Mouse (Mus musculus): ENCODE data around the gene Trappc12. TPM values are rescaled to one million over a fixed set of nuclear protein-coding genes. Genes with fewer than 3 reads are reported as not detected.

Gene Trappc12
- polyA plus RNA-seq, 1 experiment from 2014 or later: 16.7 TPM

DNA sequence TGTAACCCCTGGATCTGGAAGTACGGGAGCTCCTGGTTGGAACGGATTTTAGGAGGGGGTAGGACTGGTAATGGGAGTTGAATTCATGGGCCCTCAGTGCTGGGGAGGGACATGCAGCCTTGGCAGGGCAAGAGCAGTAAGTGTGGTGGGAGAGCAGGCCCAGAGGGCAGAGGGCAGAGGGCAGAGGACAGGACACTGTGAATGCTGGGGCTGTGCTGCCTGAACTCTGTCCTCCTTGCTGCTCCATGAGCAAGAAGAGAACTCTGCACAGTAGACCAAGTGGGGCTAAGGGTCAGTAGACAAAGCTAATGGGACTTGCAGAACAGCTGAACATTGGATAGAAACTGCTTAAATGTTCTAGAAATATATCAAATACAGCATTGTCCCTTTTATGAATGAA lies 32.2 kb downstream of the Trappc12 start:
- Histone ChIP-seq H3K36me3 (ENCODE audit: control insufficient read depth, insufficient read depth) (peaks cover 6% of the 10 kb centered on the region), H3K4me1 (ENCODE audit: control insufficient read depth, low read depth, low read length) (no peaks in the 10 kb centered on the region), H3K27me3 (ENCODE audit: control insufficient read depth, insufficient read depth, low read depth, low read length) (no peaks in the 10 kb centered on the region), H3K9ac (ENCODE audit: low read depth, low read length) (no peak overlapping the region), H3K27ac (ENCODE audit: low read length) (no peak overlapping the region), H3K4me2 (ENCODE audit: low read depth, low read length) (no peak overlapping the region), H3K4me3 (ENCODE audit: low read depth, low read length) (no peak overlapping the region), H3K9me3 (replicated peaks; ENCODE audit: control insufficient read depth, low read length) (no peaks in the 10 kb centered on the region)
- 0 out of 2 replicates have a peak, but pooled peaks have one; percentile 5 for ATAC-seq (ENCODE audit: low read depth)
- WGBS (ENCODE audit: insufficient replicate concordance): 81% methylated on average over 2 of the region's 2 CpGs

DNA sequence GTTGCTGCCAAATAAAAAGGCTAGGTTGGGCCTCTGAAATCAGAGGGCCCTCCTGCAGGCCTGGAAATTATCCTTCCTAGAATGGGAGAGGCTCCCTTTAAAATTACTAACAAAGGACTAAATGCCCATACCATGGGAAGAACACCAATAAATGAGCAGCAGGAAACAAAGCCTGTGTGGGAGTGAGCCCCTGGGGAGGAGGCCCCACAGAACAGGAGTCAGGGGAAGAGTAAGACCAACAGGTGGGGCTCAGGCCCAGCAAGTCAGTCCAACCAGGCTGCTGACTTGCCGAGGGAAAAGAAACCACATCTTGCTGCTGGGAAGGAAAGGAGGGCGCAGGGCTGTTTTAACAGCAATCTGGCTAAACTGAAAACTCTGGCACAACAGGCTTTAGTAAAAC lies 33.2 kb downstream of the Trappc12 start:
- Histone ChIP-seq H3K9me3 (replicated peaks; ENCODE audit: control insufficient read depth, low read length) (no peaks in the 10 kb centered on the region), H3K27ac (ENCODE audit: low read length) (no peak overlapping the region), H3K4me3 (ENCODE audit: low read depth, low read length) (no peak overlapping the region), H3K4me2 (ENCODE audit: low read depth, low read length) (no peak overlapping the region), H3K9ac (ENCODE audit: low read depth, low read length) (no peak overlapping the region), H3K27me3 (ENCODE audit: control insufficient read depth, insufficient read depth, low read depth, low read length) (no peaks in the 10 kb centered on the region), H3K36me3 (ENCODE audit: control insufficient read depth, insufficient read depth) (peaks cover 6% of the 10 kb centered on the region), H3K4me1 (ENCODE audit: control insufficient read depth, low read depth, low read length) (no peaks in the 10 kb centered on the region)
- no peak for ATAC-seq (ENCODE audit: low read depth)
- 58% methylated on average over 2 of the region's 2 CpGs for WGBS (ENCODE audit: insufficient replicate concordance)

DNA sequence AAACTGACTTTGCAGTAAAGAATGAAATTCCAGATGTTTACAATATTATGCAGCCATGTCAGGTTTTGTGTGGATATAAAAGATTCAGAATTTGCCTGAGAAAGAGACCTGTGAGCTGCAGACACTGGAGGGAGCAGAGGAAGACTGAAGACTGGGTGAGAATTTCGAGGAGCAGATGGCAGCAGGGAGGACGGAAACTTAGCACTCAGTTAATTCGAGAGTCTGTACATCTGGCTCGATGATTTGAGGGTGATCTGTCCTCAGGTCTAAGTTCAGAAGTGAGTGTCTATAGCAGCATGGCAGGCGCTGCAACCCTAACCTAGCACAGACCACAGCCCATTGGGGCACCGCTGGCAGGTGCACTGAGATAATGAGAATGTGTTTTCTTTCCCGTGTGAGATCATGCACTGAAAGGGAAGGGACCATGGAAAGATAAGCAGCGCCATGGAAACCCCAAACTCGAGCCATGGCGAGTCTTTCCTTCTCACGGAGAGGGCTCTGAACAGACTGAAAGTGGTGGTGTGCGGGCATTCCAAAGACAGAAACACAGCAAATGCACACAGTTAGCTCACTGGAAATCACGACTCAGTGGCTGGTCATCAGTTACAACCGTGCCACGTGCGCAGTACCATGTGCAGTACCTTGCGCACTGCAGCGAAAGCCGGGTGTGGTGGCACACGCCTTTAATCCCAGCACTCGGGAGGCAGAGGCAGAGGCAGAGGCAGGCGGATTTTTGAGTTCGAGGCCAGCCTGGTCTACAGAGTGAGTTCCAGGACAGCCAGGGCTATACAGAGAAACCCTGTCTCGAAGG lies 35.2 kb downstream of the Trappc12 start:
- no peak; the same call in 1 of the 2 replicates for ATAC-seq (ENCODE audit: low read depth)
- 61% methylated on average over 24 of the region's 24 CpGs for WGBS (ENCODE audit: insufficient replicate concordance)
- H3K36me3 ChIP-seq (ENCODE audit: control insufficient read depth, insufficient read depth): peaks cover 5% of the 10 kb centered on the region

DNA sequence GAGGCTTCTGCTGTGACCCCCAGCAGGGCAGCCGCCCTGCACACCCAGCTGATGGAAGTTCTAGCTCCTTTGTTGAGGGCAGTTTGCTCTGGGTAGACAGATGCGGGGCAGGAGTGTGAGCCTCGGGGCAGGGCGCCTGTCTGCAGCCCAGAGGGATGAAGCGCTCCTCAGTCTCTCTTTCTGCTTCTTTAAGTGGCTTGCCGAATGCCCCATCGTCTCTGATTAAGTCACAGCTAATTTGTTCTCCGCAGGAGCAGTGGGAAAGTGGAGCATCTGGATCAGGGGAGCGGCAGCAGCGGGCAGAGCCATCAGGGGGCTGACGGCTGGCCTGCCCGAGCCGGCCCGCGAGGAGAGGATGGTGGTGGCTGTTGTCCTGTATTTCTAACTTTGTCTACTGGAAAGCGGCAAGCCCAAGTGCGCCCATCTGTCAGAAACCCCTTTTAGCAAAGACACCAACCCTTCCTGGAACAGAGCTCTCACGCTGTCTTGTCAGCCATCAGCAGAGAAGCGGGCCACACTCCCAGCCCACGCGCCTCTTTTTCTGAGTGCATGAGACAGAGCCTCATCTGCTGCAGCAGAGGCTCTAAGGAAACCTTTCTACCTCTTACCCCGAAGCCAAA lies 39.6 kb downstream of the Trappc12 start:
- H3K9me3 ChIP-seq (replicated peaks; ENCODE audit: control insufficient read depth, low read length): no peaks in the 10 kb centered on the region
- 85% methylated on average over 22 of the region's 22 CpGs for WGBS (ENCODE audit: insufficient replicate concordance)
- H3K9ac ChIP-seq (ENCODE audit: low read depth, low read length): no peak overlapping the region
- no peaks in the 10 kb centered on the region for H3K4me1 ChIP-seq (ENCODE audit: control insufficient read depth, low read depth, low read length)
- H3K4me2 ChIP-seq (ENCODE audit: low read depth, low read length): no peak overlapping the region
- ATAC-seq (ENCODE audit: low read depth): no peak
- no peak overlapping the region for H3K4me3 ChIP-seq (ENCODE audit: low read depth, low read length)
- no peak overlapping the region for H3K27ac ChIP-seq (ENCODE audit: low read length)
- no peaks in the 10 kb centered on the region for H3K27me3 ChIP-seq (ENCODE audit: control insufficient read depth, insufficient read depth, low read depth, low read length)
- peaks cover 2% of the 10 kb centered on the region; the same call in 1 of the 2 replicates for H3K36me3 ChIP-seq (ENCODE audit: control insufficient read depth, insufficient read depth)

More for the DNA sequence above, 35.2 kb downstream of the Trappc12 start:
- Histone ChIP-seq H3K4me3 (ENCODE audit: low read depth, low read length) (no peak overlapping the region), H3K9me3 (replicated peaks; ENCODE audit: control insufficient read depth, low read length) (no peaks in the 10 kb centered on the region), H3K27ac (ENCODE audit: low read length) (no peak overlapping the region), H3K9ac (ENCODE audit: low read depth, low read length) (no peak overlapping the region), H3K4me2 (ENCODE audit: low read depth, low read length) (no peak overlapping the region), H3K27me3 (ENCODE audit: control insufficient read depth, insufficient read depth, low read depth, low read length) (no peaks in the 10 kb centered on the region), H3K4me1 (ENCODE audit: control insufficient read depth, low read depth, low read length) (no peaks in the 10 kb centered on the region)

DNA sequence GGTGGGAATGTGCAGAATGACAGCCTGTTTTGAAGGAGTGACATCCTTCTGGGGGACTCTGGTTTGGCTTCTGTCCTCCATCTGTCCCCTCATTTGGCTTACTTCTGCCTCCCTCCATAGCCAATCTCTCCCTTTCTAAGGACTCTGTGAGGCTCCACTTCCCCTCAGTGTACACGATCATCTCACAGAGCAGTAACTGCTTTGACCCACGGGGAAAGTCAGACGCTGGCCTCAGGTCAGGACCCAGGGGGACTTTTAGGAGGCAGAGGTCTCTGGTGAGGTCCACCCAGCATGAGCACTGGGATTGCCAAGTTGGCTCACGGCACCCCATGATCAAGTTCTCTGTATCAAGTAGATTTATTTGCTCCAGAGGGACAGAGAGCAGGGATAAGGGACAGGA lies 42.1 kb downstream of the Trappc12 start:
- 81% methylated on average over 4 of the region's 4 CpGs for WGBS (ENCODE audit: insufficient replicate concordance)
- Histone ChIP-seq H3K4me1 (ENCODE audit: control insufficient read depth, low read depth, low read length) (no peaks in the 10 kb centered on the region), H3K27me3 (ENCODE audit: control insufficient read depth, insufficient read depth, low read depth, low read length) (no peaks in the 10 kb centered on the region), H3K4me3 (ENCODE audit: low read depth, low read length) (no peak overlapping the region), H3K4me2 (ENCODE audit: low read depth, low read length) (no peak overlapping the region), H3K36me3 (ENCODE audit: control insufficient read depth, insufficient read depth) (no peaks in the 10 kb centered on the region; the same call in 1 of the 2 replicates), H3K9me3 (replicated peaks; ENCODE audit: control insufficient read depth, low read length) (no peaks in the 10 kb centered on the region), H3K9ac (ENCODE audit: low read depth, low read length) (no peak overlapping the region), H3K27ac (ENCODE audit: low read length) (no peak overlapping the region)
- no peak for ATAC-seq (ENCODE audit: low read depth)

DNA sequence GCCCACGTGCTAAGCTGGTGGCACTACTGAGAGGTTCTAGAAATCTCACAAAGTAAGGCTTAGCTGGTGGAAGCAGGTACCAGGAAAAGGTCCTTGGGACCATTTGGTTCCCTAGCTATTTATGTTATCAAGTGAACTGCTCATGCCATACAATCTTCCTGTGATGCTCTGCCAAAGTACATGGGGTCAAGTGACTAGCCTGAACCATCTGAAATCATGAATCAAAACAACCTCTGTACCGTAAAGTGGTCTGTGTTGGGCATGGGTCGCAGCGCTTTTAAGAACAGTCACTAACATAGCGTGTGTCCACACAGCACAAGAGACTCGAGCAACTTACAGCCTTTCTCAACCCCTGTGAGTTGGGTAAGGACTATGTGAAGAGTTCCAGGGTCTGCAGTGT lies 45.1 kb downstream of the Trappc12 start:
- no peak for ATAC-seq (ENCODE audit: low read depth)
- no peaks in the 10 kb centered on the region for H3K27me3 ChIP-seq (ENCODE audit: control insufficient read depth, insufficient read depth, low read depth, low read length)
- H3K4me2 ChIP-seq (ENCODE audit: low read depth, low read length): no peak overlapping the region
- no peaks in the 10 kb centered on the region for H3K36me3 ChIP-seq (ENCODE audit: control insufficient read depth, insufficient read depth)
- 82% methylated on average over 6 of the region's 6 CpGs for WGBS (ENCODE audit: insufficient replicate concordance)
- no peaks in the 10 kb centered on the region for H3K9me3 ChIP-seq (replicated peaks; ENCODE audit: control insufficient read depth, low read length)
- no peak overlapping the region for H3K4me3 ChIP-seq (ENCODE audit: low read depth, low read length)
- H3K4me1 ChIP-seq (ENCODE audit: control insufficient read depth, low read depth, low read length): no peaks in the 10 kb centered on the region
- no peak overlapping the region for H3K9ac ChIP-seq (ENCODE audit: low read depth, low read length)
- H3K27ac ChIP-seq (ENCODE audit: low read length): no peak overlapping the region

DNA sequence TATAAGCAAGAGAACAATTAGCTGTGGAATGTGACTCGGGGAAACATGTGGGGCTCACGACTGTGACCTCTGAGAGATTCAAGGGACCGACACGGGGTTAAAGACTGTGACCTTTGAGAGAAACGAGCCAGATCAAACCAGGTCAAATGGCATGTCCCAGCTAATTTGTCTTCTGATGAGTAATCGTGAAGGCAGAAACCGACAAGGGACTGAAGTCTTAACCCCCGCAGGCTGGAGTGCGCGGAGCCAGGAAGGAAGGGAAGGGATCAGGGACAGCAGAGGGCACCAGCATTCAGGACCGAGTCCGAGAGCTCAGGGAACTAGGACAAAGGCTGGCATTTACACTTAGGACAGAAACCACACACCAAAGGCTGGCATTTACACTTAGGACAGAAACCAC lies 45.9 kb downstream of the Trappc12 start:
- H3K4me3 ChIP-seq (ENCODE audit: low read depth, low read length): no peak overlapping the region
- H3K4me2 ChIP-seq (ENCODE audit: low read depth, low read length): no peak overlapping the region
- WGBS (ENCODE audit: insufficient replicate concordance): 61% methylated on average over 12 of the region's 12 CpGs
- ATAC-seq (ENCODE audit: low read depth): no peak
- H3K27me3 ChIP-seq (ENCODE audit: control insufficient read depth, insufficient read depth, low read depth, low read length): no peaks in the 10 kb centered on the region
- no peaks in the 10 kb centered on the region for H3K36me3 ChIP-seq (ENCODE audit: control insufficient read depth, insufficient read depth)
- H3K27ac ChIP-seq (ENCODE audit: low read length): no peak overlapping the region
- H3K4me1 ChIP-seq (ENCODE audit: control insufficient read depth, low read depth, low read length): no peaks in the 10 kb centered on the region; the same call in 1 of the 2 replicates
- no peaks in the 10 kb centered on the region for H3K9me3 ChIP-seq (replicated peaks; ENCODE audit: control insufficient read depth, low read length)
- no peak overlapping the region for H3K9ac ChIP-seq (ENCODE audit: low read depth, low read length)

DNA sequence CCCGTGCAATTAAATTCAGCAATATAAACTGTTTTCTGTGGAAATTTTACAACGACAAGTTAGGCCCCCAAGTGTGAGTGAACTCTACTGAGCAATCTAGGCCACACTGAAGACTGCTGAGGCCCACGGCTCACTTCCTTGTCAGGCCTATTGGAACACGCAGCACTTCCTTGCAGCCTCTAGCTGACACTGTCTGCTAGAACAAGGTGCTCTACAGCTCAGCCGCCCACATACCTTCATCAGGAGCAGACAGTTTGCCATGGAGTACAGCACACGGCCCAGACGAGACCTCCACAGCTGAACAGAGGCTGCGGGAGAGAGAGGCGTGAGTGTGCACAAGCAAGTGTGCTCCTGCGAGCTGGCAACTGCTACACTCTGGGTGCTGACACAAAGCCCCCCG lies 49.0 kb downstream of the Trappc12 start:
- H3K9ac ChIP-seq (ENCODE audit: low read depth, low read length): no peak overlapping the region
- no peaks in the 10 kb centered on the region for H3K9me3 ChIP-seq (replicated peaks; ENCODE audit: control insufficient read depth, low read length)
- H3K36me3 ChIP-seq (ENCODE audit: control insufficient read depth, insufficient read depth): no peaks in the 10 kb centered on the region
- no peaks in the 10 kb centered on the region for H3K27me3 ChIP-seq (ENCODE audit: control insufficient read depth, insufficient read depth, low read depth, low read length)
- no peak overlapping the region for H3K4me2 ChIP-seq (ENCODE audit: low read depth, low read length)
- H3K27ac ChIP-seq (ENCODE audit: low read length): no peak overlapping the region
- 73% methylated on average over 11 of the region's 11 CpGs for WGBS (ENCODE audit: insufficient replicate concordance)
- no peak for ATAC-seq (ENCODE audit: low read depth)
- no peak overlapping the region for H3K4me3 ChIP-seq (ENCODE audit: low read depth, low read length)
- peaks cover 10% of the 10 kb centered on the region for H3K4me1 ChIP-seq (ENCODE audit: control insufficient read depth, low read depth, low read length)

DNA sequence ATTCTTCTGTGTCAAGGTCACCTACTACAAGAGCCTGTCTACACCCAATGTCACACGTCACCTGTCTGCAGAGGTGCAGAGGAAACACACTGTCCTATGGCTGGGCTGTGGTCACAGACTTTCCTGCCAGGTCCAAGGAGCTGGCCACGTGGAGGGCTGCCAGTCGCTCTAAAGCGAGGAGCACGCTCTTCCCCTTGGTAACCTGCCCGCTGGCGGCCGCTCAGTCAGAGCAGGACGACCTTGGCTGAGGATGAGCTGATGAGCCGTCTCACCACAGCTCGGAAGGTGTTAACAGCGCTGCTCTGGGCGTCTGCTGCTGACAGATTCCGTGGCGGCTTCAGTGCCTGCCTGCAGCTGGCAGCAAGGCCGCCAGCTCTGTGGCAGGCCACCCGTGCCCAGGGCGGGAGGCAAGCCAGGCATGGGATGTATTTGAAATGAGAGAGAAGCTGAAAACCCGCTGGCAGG lies 49.7 kb downstream of the Trappc12 start:
- Histone ChIP-seq H3K9ac (ENCODE audit: low read depth, low read length) (no peak overlapping the region), H3K36me3 (ENCODE audit: control insufficient read depth, insufficient read depth) (no peaks in the 10 kb centered on the region), H3K9me3 (replicated peaks; ENCODE audit: control insufficient read depth, low read length) (no peaks in the 10 kb centered on the region), H3K4me3 (ENCODE audit: low read depth, low read length) (no peak overlapping the region), H3K4me1 (ENCODE audit: control insufficient read depth, low read depth, low read length) (peaks cover 10% of the 10 kb centered on the region), H3K27me3 (ENCODE audit: control insufficient read depth, insufficient read depth, low read depth, low read length) (no peaks in the 10 kb centered on the region), H3K27ac (ENCODE audit: low read length) (no peak overlapping the region), H3K4me2 (ENCODE audit: low read depth, low read length) (no peak overlapping the region)
- no peak for ATAC-seq (ENCODE audit: low read depth)
- 73% methylated on average over 19 of the region's 19 CpGs for WGBS (ENCODE audit: insufficient replicate concordance)
